Mouse (Mus musculus) heart, embryonic 13.5 days (tissue): Measurements from ENCODE around the gene Fam131b. TPM values are rescaled to one million over a fixed set of nuclear protein-coding genes. Genes with fewer than 3 reads are reported as not detected.

Experiments
- ATAC-seq: fragments of 200-750 bp; cut with Nextera tagmentation; 2 replicates; pipeline ENCODE4 v1.8.0; 2017; ENCODE audit warnings: moderate TSS enrichment; ENCODE audit not compliant: insufficient number of reproducible peaks, low FRiP score, low TSS enrichment; ENCODE audit errors: extremely low read depth
- H3K27ac ChIP-seq: fragments of 300-500 bp; sonication (generic); replicated peaks from 2 replicates; pipeline ENCODE4 v1.5.1; 2015; ENCODE audit warnings: moderate library complexity, mild to moderate bottlenecking, inconsistent platforms
- H3K27me3 ChIP-seq: fragments of 300-500 bp; sonication (generic); replicated peaks from 2 replicates; pipeline ENCODE4 v1.6.1; 2015; ENCODE audit warnings: mild to moderate bottlenecking, inconsistent platforms
- H3K36me3 ChIP-seq: fragments of 300-500 bp; sonication (generic); 2 replicates; pipeline ENCODE4 v1.6.1; 2015; ENCODE audit warnings: mild to moderate bottlenecking, inconsistent platforms
- H3K4me1 ChIP-seq: fragments of 300-500 bp; sonication (generic); 2 replicates; pipeline ENCODE4 v1.6.1; 2015; ENCODE audit warnings: inconsistent platforms
- H3K4me2 ChIP-seq: fragments of 300-500 bp; sonication (generic); 2 replicates; pipeline ENCODE4 v1.6.1; 2015; ENCODE audit warnings: inconsistent platforms, mild to moderate bottlenecking, moderate library complexity
- H3K4me3 ChIP-seq: fragments of 300-500 bp; sonication (generic); 2 replicates; pipeline ENCODE4 v1.5.1; 2015; ENCODE audit warnings: moderate library complexity, mild to moderate bottlenecking, inconsistent platforms
- H3K9ac ChIP-seq: fragments of 300-500 bp; sonication (generic); 2 replicates; pipeline ENCODE4 v1.6.1; 2015; ENCODE audit warnings: inconsistent platforms, mild to moderate bottlenecking, moderate library complexity
- H3K9me3 ChIP-seq: fragments of 300-500 bp; sonication (generic); 2 replicates; pipeline ENCODE4 v1.6.1; 2016; ENCODE audit warnings: inconsistent platforms
- WGBS: fragments of 180-500 bp; shearing (Covaris S2); methylation state at CpG from one replicate; pipeline ENCODE4 v1.1.7; 2015; ENCODE audit warnings: mixed read lengths; 5-methylcytosine and 5-hydroxymethylcytosine counted together
- polyA plus RNA-seq: library from polyadenylated mRNA; unstranded; fragments of >200 nt; fragmentation: Nextera tagmentation; extraction: Ambion mirVana; gene quantifications from 2 replicates; pipeline ENCODE4 v1.2.1, GENCODE M21; 2015

Fam131b gene
- polyA plus RNA-seq, 1 experiment from 2014 or later: 0.17 TPM

DNA sequence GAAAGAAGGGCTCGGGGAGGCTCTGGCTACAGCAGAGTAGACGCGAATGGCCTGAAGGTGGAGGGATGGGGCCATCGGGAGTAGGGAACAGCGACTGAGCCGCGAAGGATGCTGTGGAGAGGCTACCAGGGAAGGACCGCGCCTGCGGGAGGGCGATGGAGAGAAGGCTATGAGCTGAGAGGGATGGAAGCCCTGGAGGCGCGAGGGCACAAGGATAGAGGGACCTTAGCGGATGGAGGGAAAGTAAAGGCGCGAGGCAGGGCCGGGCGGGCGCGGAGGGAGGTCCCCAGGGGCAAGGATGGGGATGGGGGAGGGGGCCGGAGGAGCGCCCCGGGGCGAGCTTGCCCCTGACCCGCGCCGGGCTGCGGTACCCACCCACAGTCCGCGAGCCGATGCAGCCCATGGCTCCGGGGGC, 369 bp downstream of the Fam131b start:
- H3K4me3 ChIP-seq: peak overlapping the region; percentile 67
- no peak overlapping the region for H3K27ac ChIP-seq
- H3K9ac ChIP-seq: peak overlapping the region; percentile 67
- under 1% methylated on average over 26 of the region's 32 CpGs for WGBS
- ATAC-seq: 0 out of 2 replicates have a peak, but pooled peaks have one; percentile 26
- peak overlapping the region; percentile 97 for H3K4me2 ChIP-seq
- peaks cover 19% of the 10 kb centered on the region for H3K4me1 ChIP-seq
- peaks cover 61% of the 10 kb centered on the region for H3K27me3 ChIP-seq
- no peaks in the 10 kb centered on the region for H3K9me3 ChIP-seq
- no peaks in the 10 kb centered on the region for H3K36me3 ChIP-seq

GRCm38 (mm10) chr6:42323371-42324066, 924 bp downstream of the Fam131b start:
- no peak for ATAC-seq
- no peak overlapping the region for H3K27ac ChIP-seq
- peak overlapping the region; percentile 97 for H3K4me2 ChIP-seq
- no peaks in the 10 kb centered on the region for H3K9me3 ChIP-seq
- H3K9ac ChIP-seq: peak overlapping the region; percentile 67
- H3K27me3 ChIP-seq: peaks cover 64% of the 10 kb centered on the region
- no peaks in the 10 kb centered on the region for H3K36me3 ChIP-seq
- H3K4me3 ChIP-seq: peak overlapping the region; percentile 67
- WGBS: under 1% methylated on average over 24 of the region's 28 CpGs
- H3K4me1 ChIP-seq: peaks cover 19% of the 10 kb centered on the region

DNA sequence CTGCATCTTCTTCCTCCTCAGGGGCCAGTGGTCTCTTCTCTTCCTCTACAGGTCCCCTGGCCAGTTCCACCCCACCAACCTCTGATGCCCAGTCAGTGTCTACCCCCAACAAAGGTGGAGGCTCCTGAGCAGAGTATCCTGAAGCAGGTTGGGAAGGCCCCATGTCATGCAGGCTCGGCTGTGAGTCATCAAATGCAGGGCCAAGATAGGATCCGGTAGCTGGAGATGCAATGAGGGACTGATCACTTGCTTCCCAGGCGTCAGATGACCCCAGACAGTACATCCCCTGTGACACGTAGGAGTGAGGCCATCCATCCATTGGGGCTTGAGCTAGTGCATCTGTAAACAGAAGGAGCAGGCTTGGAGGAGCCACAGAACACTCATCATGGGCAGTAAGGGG, 6.2 kb downstream of the Fam131b start:
- H3K4me3 ChIP-seq: no peak overlapping the region
- no peak overlapping the region for H3K9ac ChIP-seq
- H3K27ac ChIP-seq: no peak overlapping the region
- no peak for ATAC-seq
- H3K9me3 ChIP-seq: no peaks in the 10 kb centered on the region
- WGBS: 69% methylated on average over 4 of the region's 4 CpGs
- H3K4me1 ChIP-seq: peaks cover 3% of the 10 kb centered on the region
- peaks cover 9% of the 10 kb centered on the region for H3K36me3 ChIP-seq
- peaks cover 43% of the 10 kb centered on the region for H3K27me3 ChIP-seq
- no peak overlapping the region for H3K4me2 ChIP-seq

- ATAC-seq: no peak
- no peak overlapping the region for H3K9ac ChIP-seq
- no peaks in the 10 kb centered on the region for H3K9me3 ChIP-seq
- no peak overlapping the region for H3K27ac ChIP-seq
- WGBS: 78% methylated on average over 2 of the region's 2 CpGs
- H3K36me3 ChIP-seq: peaks cover 38% of the 10 kb centered on the region
- H3K27me3 ChIP-seq: no peaks in the 10 kb centered on the region
- H3K4me1 ChIP-seq: no peaks in the 10 kb centered on the region
- H3K4me3 ChIP-seq: no peak overlapping the region
- H3K4me2 ChIP-seq: no peak overlapping the region
Measured at GRCm38 (mm10) chr6:42310427-42311053, 13.9 kb downstream of the Fam131b start.

DNA sequence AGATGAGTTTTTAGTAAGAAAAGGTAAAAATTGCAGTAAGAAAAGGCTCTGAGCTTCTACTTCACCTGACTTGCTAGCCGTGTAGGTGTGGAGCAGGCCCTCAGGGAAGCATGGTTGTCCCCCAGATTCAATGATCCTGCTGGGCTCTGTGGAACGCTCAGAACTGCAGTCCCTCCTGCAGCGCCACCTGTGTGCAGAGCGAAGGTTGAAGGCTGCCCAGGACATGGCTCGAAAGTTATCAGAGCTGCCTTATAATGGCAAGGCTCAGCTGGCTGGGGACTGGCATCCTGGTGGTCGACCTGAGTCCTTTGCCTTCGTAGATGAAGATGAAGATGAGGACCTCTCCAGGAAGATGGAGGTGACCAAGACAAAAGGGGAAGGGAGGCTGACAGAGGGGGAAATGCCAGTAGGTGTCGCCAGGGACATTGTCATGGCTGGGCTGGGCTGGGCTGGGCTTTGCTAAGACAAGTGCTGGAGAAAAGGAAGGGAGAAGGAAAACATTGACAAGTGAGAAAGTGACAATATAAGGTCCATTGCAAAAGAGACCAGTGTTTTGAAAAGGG, 14.5 kb downstream of the Fam131b start:
- Histone ChIP-seq H3K27ac (no peak overlapping the region), H3K4me2 (no peak overlapping the region), H3K27me3 (no peaks in the 10 kb centered on the region), H3K9me3 (no peaks in the 10 kb centered on the region), H3K4me3 (no peak overlapping the region), H3K36me3 (peaks cover 38% of the 10 kb centered on the region), H3K9ac (no peak overlapping the region), H3K4me1 (no peaks in the 10 kb centered on the region)
- no peak for ATAC-seq
- 45% methylated on average over 8 of the region's 8 CpGs for WGBS

GRCm38 (mm10) chr6:42299362-42299761, 25.1 kb downstream of the Fam131b start:
- 78% methylated on average over 5 of the region's 5 CpGs for WGBS
- no peak for ATAC-seq
- H3K4me1 ChIP-seq: peaks cover 13% of the 10 kb centered on the region; the same call in 1 of the 2 replicates

GRCm38 (mm10) chr6:42295549-42296094, 28.8 kb downstream of the Fam131b start:
- Histone ChIP-seq H3K9ac (no peak overlapping the region), H3K27ac (no peak overlapping the region), H3K9me3 (no peaks in the 10 kb centered on the region), H3K4me2 (no peak overlapping the region), H3K36me3 (peaks cover 33% of the 10 kb centered on the region), H3K27me3 (no peaks in the 10 kb centered on the region), H3K4me1 (peaks cover 13% of the 10 kb centered on the region; the same call in 1 of the 2 replicates), H3K4me3 (no peak overlapping the region)
- ATAC-seq: no peak
- 52% methylated on average over 3 of the region's 3 CpGs for WGBS

More at GRCm38 (mm10) chr6:42299362-42299761, 25.1 kb downstream of the Fam131b start:
- no peak overlapping the region for H3K9ac ChIP-seq
- H3K4me3 ChIP-seq: no peak overlapping the region
- no peak overlapping the region for H3K27ac ChIP-seq
- no peaks in the 10 kb centered on the region for H3K27me3 ChIP-seq
- no peak overlapping the region for H3K4me2 ChIP-seq
- peaks cover 14% of the 10 kb centered on the region for H3K36me3 ChIP-seq
- H3K9me3 ChIP-seq: no peaks in the 10 kb centered on the region

- H3K9ac ChIP-seq: no peak overlapping the region
- WGBS: 86% methylated on average over 6 of the region's 6 CpGs
- H3K36me3 ChIP-seq: peaks cover 24% of the 10 kb centered on the region
- peaks cover 13% of the 10 kb centered on the region; the same call in 1 of the 2 replicates for H3K4me1 ChIP-seq
- H3K27ac ChIP-seq: no peak overlapping the region
- no peaks in the 10 kb centered on the region for H3K27me3 ChIP-seq
- no peak overlapping the region for H3K4me2 ChIP-seq
- ATAC-seq: no peak
- H3K4me3 ChIP-seq: no peak overlapping the region
- H3K9me3 ChIP-seq: no peaks in the 10 kb centered on the region
Measured at GRCm38 (mm10) chr6:42293327-42293726, 31.1 kb downstream of the Fam131b start.

GRCm38 (mm10) chr6:42287562-42287961, 36.9 kb downstream of the Fam131b start:
- Histone ChIP-seq H3K9me3 (no peaks in the 10 kb centered on the region), H3K27me3 (no peaks in the 10 kb centered on the region), H3K4me2 (no peak overlapping the region), H3K4me3 (no peak overlapping the region), H3K36me3 (peaks cover 39% of the 10 kb centered on the region), H3K27ac (no peak overlapping the region), H3K4me1 (peaks cover 24% of the 10 kb centered on the region), H3K9ac (no peak overlapping the region)
- no peak for ATAC-seq

GRCm38 (mm10) chr6:42286448-42286847, 38.0 kb downstream of the Fam131b start, which contains the start of gene Clcn1:
Gene Clcn1, plus strand, starts transcription at chr6:42286685.
- no peak for ATAC-seq
- H3K4me3 ChIP-seq: no peak within 1 kb of the TSS
- no peaks in the 10 kb centered on the region for H3K9me3 ChIP-seq
- peak within 1 kb of the TSS; percentile 13; the same call in 1 of the 2 replicates for H3K4me2 ChIP-seq
- peaks cover 28% of the 10 kb centered on the region for H3K4me1 ChIP-seq
- 61% methylated on average over 4 of the region's 5 CpGs for WGBS
- H3K9ac ChIP-seq: no peak within 1 kb of the TSS
- no peaks in the 10 kb centered on the region for H3K27me3 ChIP-seq
- H3K27ac ChIP-seq: 0 out of 2 replicates have a peak within 1 kb of the TSS, but pooled peaks have one; percentile 21
- peaks cover 45% of the 10 kb centered on the region for H3K36me3 ChIP-seq

DNA sequence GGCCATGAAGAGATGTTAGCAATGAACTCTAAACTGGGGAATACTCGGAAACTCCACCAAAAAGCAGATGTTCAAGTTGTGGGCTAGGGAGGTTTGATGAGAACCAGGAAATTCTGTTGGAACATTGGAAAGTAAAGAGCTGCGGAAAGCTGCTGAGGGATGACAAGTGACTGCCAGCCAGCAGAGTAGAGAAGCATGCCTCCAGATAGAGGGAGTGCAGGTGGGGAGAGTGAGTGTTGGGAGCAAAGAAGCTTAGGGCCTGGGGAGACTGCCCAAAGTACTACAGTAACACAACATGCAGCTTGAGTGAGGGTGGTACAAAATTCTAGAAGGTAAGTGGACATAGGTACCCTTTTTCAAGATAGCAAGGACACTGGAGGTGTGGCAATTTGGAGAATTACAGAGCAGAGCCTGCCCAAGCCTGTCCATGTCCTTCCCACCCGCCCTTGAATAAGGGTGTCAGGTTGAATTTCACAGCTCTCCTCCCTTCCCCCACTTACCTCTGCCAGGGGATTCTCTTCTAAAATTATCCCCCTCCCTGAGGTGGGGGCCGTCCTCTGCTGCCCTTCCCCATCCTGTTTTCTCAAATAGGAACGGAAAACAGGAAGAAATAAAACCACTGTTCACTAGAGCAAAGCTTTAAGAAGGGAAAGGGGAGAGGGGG, 41.4 kb downstream of the Fam131b start:
- Histone ChIP-seq H3K9me3 (no peaks in the 10 kb centered on the region), H3K27ac (peak overlapping the region; percentile 71), H3K4me3 (no peak overlapping the region), H3K27me3 (no peaks in the 10 kb centered on the region), H3K36me3 (peaks cover 70% of the 10 kb centered on the region), H3K9ac (no peak overlapping the region), H3K4me2 (no peak overlapping the region), H3K4me1 (peaks cover 28% of the 10 kb centered on the region)
- 50% methylated on average over 5 of the region's 5 CpGs for WGBS
- ATAC-seq: no peak
